Mouse (Mus musculus) liver, embryonic 16.5 days (tissue): ENCODE data around the gene Arid1b. TPM values are rescaled to one million over a fixed set of nuclear protein-coding genes. Genes with fewer than 3 reads are reported as not detected.
A peak's percentile ranks its signal among the peaks of the same experiment; 100 is the strongest.

Source experiments
- ATAC-seq: fragments of 200-750 bp; cut with Nextera tagmentation; 2 replicates; pipeline ENCODE4 v1.8.0; 2017; ENCODE audit warnings: low read depth, mild to moderate bottlenecking, moderate number of reproducible peaks, moderate library complexity
- H3K27ac ChIP-seq: fragments of 300-500 bp; sonication (generic); 2 replicates; pipeline ENCODE4 v1.5.1; 2014; ENCODE audit warnings: mild to moderate bottlenecking, low read length
- H3K27me3 ChIP-seq: fragments of 300-500 bp; sonication (generic); 2 replicates; pipeline ENCODE4 v1.6.1; 2014; ENCODE audit warnings: low read depth, low read length, mixed read lengths; ENCODE audit not compliant: control insufficient read depth, insufficient read depth
- H3K36me3 ChIP-seq: fragments of 300-500 bp; sonication (generic); 2 replicates; pipeline ENCODE4 v1.6.1; 2014; ENCODE audit warnings: mild to moderate bottlenecking; ENCODE audit not compliant: control insufficient read depth, insufficient read depth
- H3K4me1 ChIP-seq: fragments of 300-500 bp; sonication (generic); 2 replicates; pipeline ENCODE4 v1.6.1; 2014; ENCODE audit warnings: low read depth, low read length, mixed read lengths; ENCODE audit not compliant: control insufficient read depth
- H3K4me2 ChIP-seq: fragments of 300-500 bp; sonication (generic); 2 replicates; pipeline ENCODE4 v1.6.1; 2014; ENCODE audit warnings: low read depth, low read length, mixed read lengths
- H3K4me3 ChIP-seq: fragments of 300-500 bp; sonication (generic); 2 replicates; pipeline ENCODE4 v1.5.1; 2014; ENCODE audit warnings: low read depth, mild to moderate bottlenecking, low read length
- H3K9ac ChIP-seq: fragments of 300-500 bp; sonication (generic); 2 replicates; pipeline ENCODE4 v1.6.1; 2014; ENCODE audit warnings: low read depth, low read length
- H3K9me3 ChIP-seq: fragments of 300-500 bp; sonication (generic); replicated peaks from 2 replicates; pipeline ENCODE4 v1.6.1; 2016; ENCODE audit warnings: low read length; ENCODE audit not compliant: control insufficient read depth
- WGBS: fragments of 180-500 bp; shearing (Covaris S2); extraction: QIAGEN DNeasy Blood & Tissue Kit; methylation state at CpG from one replicate; pipeline ENCODE4 v1.1.7; 2014; ENCODE audit not compliant: insufficient replicate concordance; 5-methylcytosine and 5-hydroxymethylcytosine counted together
- polyA plus RNA-seq: library from polyadenylated mRNA; unstranded; fragments of >200 nt; fragmentation: Nextera tagmentation; extraction: Ambion mirVana; gene quantifications from 2 replicates; pipeline ENCODE4 v1.2.1, GENCODE M21; 2015

Gene Arid1b
- polyA plus RNA-seq, 1 experiment from 2014 or later, result 3.2 TPM

- H3K4me1 ChIP-seq, result peaks cover 39% of the 10 kb centered on the region
- 83% methylated on average over 3 of the region's 3 CpGs for WGBS
- no peak overlapping the region for H3K4me2 ChIP-seq
- no peak overlapping the region for H3K9ac ChIP-seq
- no peak for ATAC-seq
- H3K27ac ChIP-seq, result no peak overlapping the region; the same call in 1 of the 2 replicates
- H3K4me3 ChIP-seq, result no peak overlapping the region
- no peaks in the 10 kb centered on the region for H3K27me3 ChIP-seq
- no peaks in the 10 kb centered on the region for H3K36me3 ChIP-seq
- no peaks in the 10 kb centered on the region for H3K9me3 ChIP-seq
Measured at GRCm38 (mm10) chr17:5197765-5198164, 203.6 kb downstream of the Arid1b start.

GRCm38 (mm10) chr17:5198252-5198651 lies 204.1 kb downstream of the Arid1b start:
- H3K9ac ChIP-seq, result no peak overlapping the region

GRCm38 (mm10) chr17:5198811-5199210 lies 204.7 kb downstream of the Arid1b start:
- Histone ChIP-seq H3K9ac (no peak overlapping the region), H3K27me3 (no peaks in the 10 kb centered on the region), H3K4me1 (peaks cover 43% of the 10 kb centered on the region), H3K27ac (no peak overlapping the region), H3K4me3 (no peak overlapping the region), H3K4me2 (no peak overlapping the region), H3K36me3 (no peaks in the 10 kb centered on the region), H3K9me3 (no peaks in the 10 kb centered on the region)
- WGBS, result 71% methylated on average over 4 of the region's 4 CpGs
- no peak for ATAC-seq

More at GRCm38 (mm10) chr17:5198252-5198651, 204.1 kb downstream of the Arid1b start:
- Histone ChIP-seq H3K27ac (no peak overlapping the region; the same call in 1 of the 2 replicates), H3K27me3 (no peaks in the 10 kb centered on the region), H3K9me3 (no peaks in the 10 kb centered on the region), H3K4me3 (no peak overlapping the region), H3K36me3 (no peaks in the 10 kb centered on the region), H3K4me1 (peaks cover 43% of the 10 kb centered on the region), H3K4me2 (no peak overlapping the region)
- WGBS, result 55% methylated on average over 6 of the region's 6 CpGs
- ATAC-seq, result peak; percentile 28

- WGBS, result 78% methylated on average over 6 of the region's 6 CpGs
- Histone ChIP-seq H3K4me3 (no peak overlapping the region), H3K9me3 (no peaks in the 10 kb centered on the region), H3K9ac (no peak overlapping the region), H3K27ac (no peak overlapping the region), H3K27me3 (no peaks in the 10 kb centered on the region), H3K4me2 (no peak overlapping the region), H3K4me1 (peaks cover 43% of the 10 kb centered on the region), H3K36me3 (no peaks in the 10 kb centered on the region)
- no peak for ATAC-seq
Measured at GRCm38 (mm10) chr17:5200638-5201037, 206.5 kb downstream of the Arid1b start.

- ATAC-seq, result peak; percentile 32; the same call in 1 of the 2 replicates
- no peak overlapping the region for H3K4me3 ChIP-seq
- no peaks in the 10 kb centered on the region for H3K36me3 ChIP-seq
- H3K27me3 ChIP-seq, result no peaks in the 10 kb centered on the region
- no peak overlapping the region for H3K4me2 ChIP-seq
- no peaks in the 10 kb centered on the region for H3K9me3 ChIP-seq
- no peak overlapping the region for H3K27ac ChIP-seq
- H3K9ac ChIP-seq, result no peak overlapping the region
- H3K4me1 ChIP-seq, result peaks cover 33% of the 10 kb centered on the region
- 43% methylated on average over 6 of the region's 6 CpGs for WGBS
Measured at GRCm38 (mm10) chr17:5201859-5202598, 207.9 kb downstream of the Arid1b start.

GRCm38 (mm10) chr17:5202756-5203155 lies 208.6 kb downstream of the Arid1b start:
- H3K9ac ChIP-seq, result no peak overlapping the region
- no peaks in the 10 kb centered on the region for H3K36me3 ChIP-seq
- H3K4me2 ChIP-seq, result no peak overlapping the region
- H3K9me3 ChIP-seq, result no peaks in the 10 kb centered on the region
- H3K4me1 ChIP-seq, result peaks cover 27% of the 10 kb centered on the region
- no peak for ATAC-seq
- H3K4me3 ChIP-seq, result no peak overlapping the region
- H3K27me3 ChIP-seq, result no peaks in the 10 kb centered on the region
- 64% methylated on average over 5 of the region's 5 CpGs for WGBS
- H3K27ac ChIP-seq, result no peak overlapping the region

- H3K4me1 ChIP-seq, result peaks cover 22% of the 10 kb centered on the region
Measured at GRCm38 (mm10) chr17:5203346-5204102, 209.4 kb downstream of the Arid1b start.

GRCm38 (mm10) chr17:5204103-5204665 lies 210.1 kb downstream of the Arid1b start:
- 0 out of 2 replicates have a peak overlapping the region, but pooled peaks have one; percentile 18 for H3K27ac ChIP-seq

More at GRCm38 (mm10) chr17:5203346-5204102, 209.4 kb downstream of the Arid1b start:
- Histone ChIP-seq H3K27ac (no peak overlapping the region), H3K36me3 (no peaks in the 10 kb centered on the region), H3K4me3 (no peak overlapping the region), H3K9me3 (no peaks in the 10 kb centered on the region), H3K27me3 (no peaks in the 10 kb centered on the region), H3K9ac (no peak overlapping the region), H3K4me2 (no peak overlapping the region)
- 76% methylated on average over 10 of the region's 10 CpGs for WGBS
- ATAC-seq, result no peak

More at GRCm38 (mm10) chr17:5204103-5204665, 210.1 kb downstream of the Arid1b start:
- H3K4me2 ChIP-seq, result no peak overlapping the region
- H3K4me3 ChIP-seq, result no peak overlapping the region
- H3K9me3 ChIP-seq, result no peaks in the 10 kb centered on the region
- H3K36me3 ChIP-seq, result no peaks in the 10 kb centered on the region
- H3K27me3 ChIP-seq, result no peaks in the 10 kb centered on the region
- 73% methylated on average over 9 of the region's 9 CpGs for WGBS
- H3K9ac ChIP-seq, result no peak overlapping the region
- H3K4me1 ChIP-seq, result peaks cover 22% of the 10 kb centered on the region
- no peak for ATAC-seq
